ENCODE assay signal across 16 mouse cellular contexts in genomic region chr6:87886721-87887120, GRCm38 (mm10). TPM values are rescaled to one million over a fixed set of nuclear protein-coding genes. Genes with fewer than 3 reads are reported as not detected.
DNase-seq lines count a peak whose midpoint lies in the region; ATAC-seq and TF ChIP-seq lines count a peak whose summit lies in the region.
"Had no signal": no experiment of that assay in that cellular context is flagged by ENCODE, and none has a peak within 500 bp of the region (broad histone marks: within the 10 kb centered on the region; RNA-seq: fewer than 3 reads in every experiment).

No protein-coding gene starts in this region.

- no peaks in the 10 kb centered on the region for H3K9me3 ChIP-seq in intestine, embryonic 16.5 days (ENCODE audit: control insufficient read depth, low read length)
- H3K9me3 ChIP-seq in intestine, embryonic 15.5 days, result no peaks in the 10 kb centered on the region
- no peaks in the 10 kb centered on the region for H3K9me3 ChIP-seq in stomach, embryonic 14.5 days (ENCODE audit: control insufficient read depth, low read depth, low read length)
- H3K9me3 ChIP-seq in stomach, postnatal 0 days (ENCODE audit: control insufficient read depth, low read length), result no peaks in the 10 kb centered on the region
- H3K9me3 ChIP-seq in liver, postnatal 0 days (ENCODE audit: low read length), result no peaks in the 10 kb centered on the region
- H3K9me3 ChIP-seq: forebrain, embryonic 10.5 days; hindbrain, embryonic 15.5 days; kidney, embryonic 15.5 days; limb, embryonic 12.5 days; midbrain, embryonic 15.5 days had no signal

- no peak overlapping the region for H3K9ac ChIP-seq in intestine, embryonic 16.5 days (ENCODE audit: low read depth, low read length)
- H3K9ac ChIP-seq in intestine, embryonic 15.5 days, result no peak overlapping the region
- H3K9ac ChIP-seq in stomach, embryonic 14.5 days (replicated peaks; ENCODE audit: low read depth, low read length), result no peak overlapping the region
- H3K9ac ChIP-seq in stomach, postnatal 0 days (ENCODE audit: low read length), result no peak overlapping the region
- H3K9ac ChIP-seq in liver, postnatal 0 days (replicated peaks), result no peak overlapping the region
- H3K9ac ChIP-seq: kidney, embryonic 15.5 days; limb, embryonic 12.5 days; midbrain, embryonic 15.5 days had no signal

- DNase-seq in stomach, postnatal 0 days (ENCODE audit: low spot score), result no peak
- no peak for DNase-seq in liver, postnatal 0 days
- no peak for DNase-seq in spleen, adult 12 weeks (ENCODE audit: low spot score)
- DNase-seq in gastrocnemius, postnatal 10 days, result no peak
- DNase-seq: cerebellum, adult 8-10 months; heart, postnatal 14 days; lung, postnatal 10 days; thymus, postnatal 25 days had no signal

- no peak for TF ChIP-seq EP300 in stomach, postnatal 0 days (optimal IDR thresholded peaks at IDR 0.05)
- no peak for TF ChIP-seq EP300 in liver, postnatal 0 days (IDR thresholded peaks at IDR 0.05; ENCODE audit: low read depth)

- no peak overlapping the region for H3K4me2 ChIP-seq in intestine, embryonic 16.5 days (ENCODE audit: low read depth, low read length)
- no peak overlapping the region for H3K4me2 ChIP-seq in intestine, embryonic 15.5 days (replicated peaks)
- H3K4me2 ChIP-seq in stomach, embryonic 14.5 days (replicated peaks; ENCODE audit: low read depth, low read length), result no peak overlapping the region
- H3K4me2 ChIP-seq in stomach, postnatal 0 days (replicated peaks; ENCODE audit: low read depth), result no peak overlapping the region
- peak overlapping the region; percentile 22 for H3K4me2 ChIP-seq in liver, postnatal 0 days (ENCODE audit: low read depth, low read length)

- H3K4me3 ChIP-seq in intestine, embryonic 16.5 days (ENCODE audit: low read length), result no peak overlapping the region
- H3K4me3 ChIP-seq in intestine, embryonic 15.5 days (replicated peaks), result no peak overlapping the region
- H3K4me3 ChIP-seq in stomach, embryonic 14.5 days (ENCODE audit: low read depth, low read length), result no peak overlapping the region
- H3K4me3 ChIP-seq in stomach, postnatal 0 days (ENCODE audit: low read depth, low read length), result no peak overlapping the region
- no peak overlapping the region for H3K4me3 ChIP-seq in liver, postnatal 0 days (ENCODE audit: low read depth, low read length)

- H3K27me3 ChIP-seq in intestine, embryonic 16.5 days (replicated peaks; ENCODE audit: control insufficient read depth, insufficient read depth, low read length), result no peaks in the 10 kb centered on the region
- H3K27me3 ChIP-seq in intestine, embryonic 15.5 days (replicated peaks), result no peaks in the 10 kb centered on the region
- H3K27me3 ChIP-seq in stomach, embryonic 14.5 days (ENCODE audit: control insufficient read depth, insufficient read depth, low read length), result no peaks in the 10 kb centered on the region
- H3K27me3 ChIP-seq in stomach, postnatal 0 days (ENCODE audit: control insufficient read depth, insufficient read depth, low read length), result no peaks in the 10 kb centered on the region
- H3K27me3 ChIP-seq in liver, postnatal 0 days (ENCODE audit: insufficient read depth, low read length), result no peaks in the 10 kb centered on the region
- H3K27me3 ChIP-seq: hindbrain, embryonic 15.5 days; kidney, embryonic 15.5 days; limb, embryonic 12.5 days; midbrain, embryonic 15.5 days had no signal

- peaks cover 10% of the 10 kb centered on the region for H3K4me1 ChIP-seq in intestine, embryonic 16.5 days (ENCODE audit: control insufficient read depth, insufficient read depth, low read length)
- H3K4me1 ChIP-seq in intestine, embryonic 15.5 days (replicated peaks), result peaks cover 12% of the 10 kb centered on the region
- 0 out of 2 replicates have a peak, but pooled peaks cover 6% of the 10 kb centered on the region for H3K4me1 ChIP-seq in stomach, embryonic 14.5 days (ENCODE audit: control insufficient read depth, insufficient read depth, low read length)
- H3K4me1 ChIP-seq in stomach, postnatal 0 days (replicated peaks; ENCODE audit: control insufficient read depth, insufficient read depth), result no peaks in the 10 kb centered on the region
- peaks cover 15% of the 10 kb centered on the region for H3K4me1 ChIP-seq in liver, postnatal 0 days (ENCODE audit: insufficient read depth)

- TF ChIP-seq CTCF in stomach, postnatal 0 days (IDR thresholded peaks at IDR 0.05; ENCODE audit: low read depth), result no peak
- TF ChIP-seq CTCF in liver, postnatal 0 days (IDR thresholded peaks at IDR 0.05; ENCODE audit: low read depth), result no peak

- 38% methylated on average over 1 of the region's 1 CpGs for WGBS in intestine, embryonic 16.5 days
- WGBS in intestine, embryonic 15.5 days, result 53% methylated on average over 1 of the region's 1 CpGs
- WGBS in stomach, embryonic 14.5 days, result 68% methylated on average over 1 of the region's 1 CpGs
- WGBS in stomach, postnatal 0 days, result 32% methylated on average over 1 of the region's 1 CpGs
- WGBS in liver, postnatal 0 days (ENCODE audit: insufficient replicate concordance), result 68% methylated on average over 1 of the region's 1 CpGs

- no peak for ATAC-seq in intestine, embryonic 16.5 days
- no peak for ATAC-seq in intestine, embryonic 15.5 days
- no peak for ATAC-seq in stomach, embryonic 14.5 days (ENCODE audit: insufficient number of reproducible peaks, insufficient read depth, low FRiP score, low read depth)
- no peak for ATAC-seq in stomach, postnatal 0 days (ENCODE audit: low FRiP score, low TSS enrichment)
- ATAC-seq in liver, postnatal 0 days, result no peak

- H3K27ac ChIP-seq in intestine, embryonic 16.5 days (ENCODE audit: low read length), result peak overlapping the region; percentile 16; the same call in 1 of the 2 replicates
- H3K27ac ChIP-seq in intestine, embryonic 15.5 days, result no peak overlapping the region
- 0 out of 2 replicates have a peak overlapping the region, but pooled peaks have one; percentile 1 for H3K27ac ChIP-seq in stomach, embryonic 14.5 days (ENCODE audit: low read length)
- no peak overlapping the region for H3K27ac ChIP-seq in stomach, postnatal 0 days (replicated peaks)
- peak overlapping the region; percentile 69 for H3K27ac ChIP-seq in liver, postnatal 0 days (ENCODE audit: low read depth)
- H3K27ac ChIP-seq: forebrain, embryonic 10.5 days; kidney, embryonic 15.5 days had no signal

- peaks cover 15% of the 10 kb centered on the region for H3K36me3 ChIP-seq in intestine, embryonic 16.5 days (ENCODE audit: control insufficient read depth, insufficient read depth, low read length)
- H3K36me3 ChIP-seq in intestine, embryonic 15.5 days, result peaks cover 14% of the 10 kb centered on the region
- peaks cover 23% of the 10 kb centered on the region for H3K36me3 ChIP-seq in stomach, embryonic 14.5 days (ENCODE audit: control insufficient read depth, insufficient read depth, low read length)
- H3K36me3 ChIP-seq in stomach, postnatal 0 days (ENCODE audit: control insufficient read depth, insufficient read depth, low read length), result peaks cover 13% of the 10 kb centered on the region
- H3K36me3 ChIP-seq in liver, postnatal 0 days (replicated peaks; ENCODE audit: insufficient read depth, low read length), result peaks cover 23% of the 10 kb centered on the region

RNA-seq across cellular contexts. Expression of gene Copg1, which starts 0.9 kb away (rescaled TPM):
- polyA plus RNA-seq in intestine, embryonic 16.5 days (2015; fragmentation: Nextera tagmentation; extraction: Ambion mirVana), result 162 and 166 TPM in 2 replicates
- 154 and 161 TPM in 2 replicates for polyA plus RNA-seq in intestine, embryonic 15.5 days (2015; fragmentation: Nextera tagmentation; extraction: Ambion mirVana)
- polyA plus RNA-seq in stomach, embryonic 14.5 days (2014; fragmentation: Nextera tagmentation; extraction: Ambion mirVana), result 164 and 169 TPM in 2 replicates
- 72.5 and 75.6 TPM in 2 replicates for polyA plus RNA-seq in stomach, postnatal 0 days (2015; fragmentation: Nextera tagmentation; extraction: Ambion mirVana)
- 30.4 and 35.3 TPM in 2 replicates for polyA plus RNA-seq in liver, postnatal 0 days (2015; fragmentation: Nextera tagmentation; extraction: Ambion mirVana)
- 10 to 100 TPM; 51.6 to 63.7 TPM for total RNA-seq in gastrocnemius, postnatal 10 days (2021)

RNA-seq across cellular contexts. Expression of gene Hmces, which starts 27.0 kb away (rescaled TPM):
- 31.6 and 35.6 TPM in 2 replicates for polyA plus RNA-seq in intestine, embryonic 16.5 days (2015; fragmentation: Nextera tagmentation; extraction: Ambion mirVana)
- polyA plus RNA-seq in intestine, embryonic 15.5 days (2015; fragmentation: Nextera tagmentation; extraction: Ambion mirVana), result 41.0 TPM in 2 replicates
- polyA plus RNA-seq in stomach, embryonic 14.5 days (2014; fragmentation: Nextera tagmentation; extraction: Ambion mirVana), result 43.9 and 52.1 TPM in 2 replicates
- 21.3 and 21.4 TPM in 2 replicates for polyA plus RNA-seq in stomach, postnatal 0 days (2015; fragmentation: Nextera tagmentation; extraction: Ambion mirVana)
- 12.4 and 12.5 TPM in 2 replicates for polyA plus RNA-seq in liver, postnatal 0 days (2015; fragmentation: Nextera tagmentation; extraction: Ambion mirVana)
- total RNA-seq in gastrocnemius, postnatal 10 days (2021), result 10 to 100 TPM in 1 of 2 experiments, 1 to 10 TPM in 1; 8.1 to 11.7 TPM

RNA-seq across cellular contexts. Expression of gene Cnbp, which starts 35.8 kb away (rescaled TPM):
- polyA plus RNA-seq in intestine, embryonic 16.5 days (2015; fragmentation: Nextera tagmentation; extraction: Ambion mirVana), result 831 and 949 TPM in 2 replicates
- polyA plus RNA-seq in intestine, embryonic 15.5 days (2015; fragmentation: Nextera tagmentation; extraction: Ambion mirVana), result 991 and 1,100 TPM in 2 replicates
- 1,146 and 1,207 TPM in 2 replicates for polyA plus RNA-seq in stomach, embryonic 14.5 days (2014; fragmentation: Nextera tagmentation; extraction: Ambion mirVana)
- 740 and 754 TPM in 2 replicates for polyA plus RNA-seq in stomach, postnatal 0 days (2015; fragmentation: Nextera tagmentation; extraction: Ambion mirVana)
- polyA plus RNA-seq in liver, postnatal 0 days (2015; fragmentation: Nextera tagmentation; extraction: Ambion mirVana), result 445 and 452 TPM in 2 replicates
- 100 to 1,000 TPM; 444 to 488 TPM for total RNA-seq in gastrocnemius, postnatal 10 days (2021)

RNA-seq across cellular contexts. Expression of gene Isy1, which starts 48.1 kb away (rescaled TPM):
- polyA plus RNA-seq in intestine, embryonic 16.5 days (2015; fragmentation: Nextera tagmentation; extraction: Ambion mirVana), result 42.5 and 50.5 TPM in 2 replicates
- 50.7 and 58.1 TPM in 2 replicates for polyA plus RNA-seq in intestine, embryonic 15.5 days (2015; fragmentation: Nextera tagmentation; extraction: Ambion mirVana)
- 38.1 and 52.8 TPM in 2 replicates for polyA plus RNA-seq in stomach, embryonic 14.5 days (2014; fragmentation: Nextera tagmentation; extraction: Ambion mirVana)
- 24.6 and 27.5 TPM in 2 replicates for polyA plus RNA-seq in stomach, postnatal 0 days (2015; fragmentation: Nextera tagmentation; extraction: Ambion mirVana)
- 19.7 and 19.8 TPM in 2 replicates for polyA plus RNA-seq in liver, postnatal 0 days (2015; fragmentation: Nextera tagmentation; extraction: Ambion mirVana)
- 10 to 100 TPM; 22.0 to 26.9 TPM for total RNA-seq in gastrocnemius, postnatal 10 days (2021)

RNA-seq across cellular contexts. Expression of gene Gm45140, which starts 51.1 kb away (rescaled TPM):
- polyA plus RNA-seq in intestine, embryonic 16.5 days (2015; fragmentation: Nextera tagmentation; extraction: Ambion mirVana), result 3.7 and 4.1 TPM in 2 replicates
- polyA plus RNA-seq in intestine, embryonic 15.5 days (2015; fragmentation: Nextera tagmentation; extraction: Ambion mirVana), result 3.3 and 4.1 TPM in 2 replicates
- 2.8 and 3.5 TPM in 2 replicates for polyA plus RNA-seq in stomach, embryonic 14.5 days (2014; fragmentation: Nextera tagmentation; extraction: Ambion mirVana)
- polyA plus RNA-seq in stomach, postnatal 0 days (2015; fragmentation: Nextera tagmentation; extraction: Ambion mirVana), result 1.3 and 1.9 TPM in 2 replicates
- polyA plus RNA-seq in liver, postnatal 0 days (2015; fragmentation: Nextera tagmentation; extraction: Ambion mirVana), result 2.8 and 3.2 TPM in 2 replicates
- 1 to 10 TPM; 1.7 to 2.5 TPM for total RNA-seq in gastrocnemius, postnatal 10 days (2021)

Comparison
In these comparisons a context has a peak if more than half of its experiments do, and no peak if none do; other contexts are left out.
1. H3K27ac ChIP-seq: peak in intestine, embryonic 16.5 days (single experiment), stomach, embryonic 14.5 days (single experiment) and liver, postnatal 0 days (single experiment); none in intestine, embryonic 15.5 days (single experiment) and stomach, postnatal 0 days (single experiment).